Mouse (Mus musculus) macrophage (primary cell): ENCODE results near the gene Tmem53. TPM values are rescaled to one million over a fixed set of nuclear protein-coding genes. Genes with fewer than 3 reads are reported as not detected.

ENCODE experiments used
- H3K27ac ChIP-seq: fragments of 350-480 bp; formaldehyde crosslinking; 2 replicates; pipeline ENCODE4 v1.9.0; 2021
- H3K36me3 ChIP-seq: fragments of 350-480 bp; formaldehyde crosslinking; 2 replicates; pipeline ENCODE4 v1.9.0; 2021; ENCODE audit errors: inconsistent target
- H3K4me3 ChIP-seq: fragments of 350-480 bp; formaldehyde crosslinking; 2 replicates; pipeline ENCODE4 v1.9.0; 2021; ENCODE audit errors: inconsistent target
- H3K79me2 ChIP-seq: fragments of 350-480 bp; formaldehyde crosslinking; 2 replicates; pipeline ENCODE4 v1.9.0; 2021; ENCODE audit errors: inconsistent target
- WGBS: methylation state at CpG from one replicate; pipeline ENCODE4 v1.1.7; 2026; ENCODE audit warnings: inconsistent platforms; ENCODE audit not compliant: missing documents; 5-methylcytosine and 5-hydroxymethylcytosine counted together
- polyA plus RNA-seq: library from polyadenylated mRNA; stranded (reverse); fragments of 250-400 nt; gene quantifications from 3 replicates; pipeline ENCODE4 v1.2.4, GENCODE M21; 2018; ENCODE audit warnings: inconsistent platforms

The Tmem53 gene
- polyA plus RNA-seq, 1 experiment from 2014 or later = 0.20 TPM

- H3K27ac ChIP-seq = no peak overlapping the region
- H3K36me3 ChIP-seq = peaks cover 83% of the 10 kb centered on the region
- WGBS = 94% methylated on average over 17 of the region's 22 CpGs
- peaks cover 23% of the 10 kb centered on the region for H3K79me2 ChIP-seq
- H3K4me3 ChIP-seq = no peak overlapping the region
These were observed 31.8 kb downstream of the Tmem53 start for GRCm38 (mm10) chr4:117283271-117284191.

DNA sequence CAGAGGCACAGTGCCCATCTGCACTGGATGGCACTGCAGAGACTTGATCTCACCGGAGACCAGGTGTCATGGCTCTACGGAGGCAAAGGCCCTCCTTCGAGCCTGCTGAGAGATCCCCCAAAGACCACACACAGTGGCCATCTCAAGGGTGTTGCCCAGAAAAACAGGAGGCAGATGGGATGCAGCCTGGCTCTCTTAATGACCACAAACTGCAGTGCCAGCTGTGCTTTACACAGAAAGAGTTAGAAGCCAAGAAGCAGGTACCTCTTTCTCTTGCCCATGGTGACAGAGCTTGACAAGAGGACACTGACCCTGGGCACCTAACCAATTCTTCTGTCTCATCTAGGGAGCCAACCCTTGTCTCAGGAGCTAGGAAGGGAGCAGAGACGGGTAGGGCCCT, 32.6 kb downstream of the Tmem53 start:
- Histone ChIP-seq H3K27ac (no peak overlapping the region), H3K36me3 (peaks cover 75% of the 10 kb centered on the region), H3K4me3 (no peak overlapping the region), H3K79me2 (peaks cover 23% of the 10 kb centered on the region)
- WGBS = 89% methylated on average over 4 of the region's 4 CpGs

DNA sequence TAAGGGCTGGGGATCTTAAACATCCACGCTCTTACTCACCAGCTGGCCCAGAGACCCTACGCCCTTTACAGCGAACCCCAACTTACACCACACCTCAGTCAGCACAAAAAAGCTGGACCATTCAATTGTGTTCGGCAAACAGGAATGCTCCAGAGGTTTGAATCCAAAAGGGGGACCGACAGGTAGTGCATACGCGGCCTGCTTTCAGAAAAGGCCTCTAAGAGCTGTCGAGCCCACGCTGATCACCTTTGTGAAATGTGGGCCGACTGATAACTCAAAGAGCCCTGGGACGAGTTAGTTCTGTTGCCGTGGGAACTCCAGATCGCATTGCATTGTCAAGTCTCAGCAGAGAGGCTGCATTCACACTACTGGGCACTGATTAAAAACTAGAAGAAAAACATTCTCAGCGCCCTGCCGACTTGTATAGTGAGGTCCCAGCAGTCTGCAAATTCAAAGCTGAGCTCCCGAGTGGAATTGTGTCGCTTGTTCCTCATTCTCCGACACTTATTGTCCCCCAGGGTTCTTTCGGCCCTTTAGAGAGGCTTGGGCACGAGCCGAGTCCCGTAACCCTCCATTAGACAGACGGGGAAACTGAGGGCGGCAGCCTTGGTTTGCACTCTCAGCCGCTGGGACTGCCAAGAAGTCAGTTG, 36.7 kb downstream of the Tmem53 start:
- Histone ChIP-seq H3K27ac (peak overlapping the region; percentile 42), H3K79me2 (peaks cover 23% of the 10 kb centered on the region), H3K36me3 (peaks cover 38% of the 10 kb centered on the region), H3K4me3 (peak overlapping the region; percentile 54)
- 49% methylated on average over 24 of the region's 25 CpGs for WGBS

GRCm38 (mm10) chr4:117288927-117289801, 37.4 kb downstream of the Tmem53 start:
- H3K4me3 ChIP-seq = peak overlapping the region; percentile 54
- H3K36me3 ChIP-seq = peaks cover 31% of the 10 kb centered on the region
- peaks cover 23% of the 10 kb centered on the region for H3K79me2 ChIP-seq
- 1% methylated on average over 54 of the region's 80 CpGs for WGBS
- peak overlapping the region; percentile 42 for H3K27ac ChIP-seq

DNA sequence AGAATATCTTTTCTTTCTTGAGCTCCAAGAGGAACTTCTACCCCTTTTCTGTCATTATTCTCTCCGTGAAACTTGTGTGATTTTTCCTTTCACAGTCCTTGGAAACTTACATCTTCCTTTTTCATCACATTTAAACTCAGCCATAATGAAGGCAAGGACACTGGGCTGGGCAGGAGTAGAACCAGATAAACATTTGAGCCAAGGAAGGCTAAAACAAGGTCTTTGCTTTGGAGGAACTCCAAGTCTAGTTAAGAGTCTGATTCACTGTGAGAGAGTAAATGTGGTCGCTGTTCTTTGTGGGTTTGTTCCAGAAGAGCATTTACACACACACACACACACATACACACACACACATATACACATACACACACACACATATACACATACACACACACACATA, 39.9 kb downstream of the Tmem53 start:
- peaks cover 6% of the 10 kb centered on the region; the same call in 1 of the 2 replicates for H3K36me3 ChIP-seq
- H3K4me3 ChIP-seq = no peak overlapping the region
- 88% methylated on average over 2 of the region's 2 CpGs for WGBS
- H3K79me2 ChIP-seq = peaks cover 9% of the 10 kb centered on the region
- H3K27ac ChIP-seq = no peak overlapping the region

GRCm38 (mm10) chr4:117296849-117297593, 45.3 kb downstream of the Tmem53 start:
- Histone ChIP-seq H3K36me3 (no peaks in the 10 kb centered on the region), H3K79me2 (no peaks in the 10 kb centered on the region), H3K27ac (no peak overlapping the region), H3K4me3 (no peak overlapping the region)
- 97% methylated on average over 19 of the region's 19 CpGs for WGBS

- Histone ChIP-seq H3K36me3 (no peaks in the 10 kb centered on the region), H3K27ac (no peak overlapping the region), H3K79me2 (no peaks in the 10 kb centered on the region), H3K4me3 (no peak overlapping the region)
- 86% methylated on average over 9 of the region's 9 CpGs for WGBS
These were observed 46.1 kb downstream of the Tmem53 start for GRCm38 (mm10) chr4:117297819-117298218.

GRCm38 (mm10) chr4:117299921-117300320, 48.2 kb downstream of the Tmem53 start:
- Histone ChIP-seq H3K4me3 (no peak overlapping the region), H3K36me3 (no peaks in the 10 kb centered on the region), H3K79me2 (no peaks in the 10 kb centered on the region), H3K27ac (no peak overlapping the region)
- WGBS = 91% methylated on average over 10 of the region's 10 CpGs

- Histone ChIP-seq H3K4me3 (no peak overlapping the region), H3K36me3 (no peaks in the 10 kb centered on the region), H3K79me2 (no peaks in the 10 kb centered on the region), H3K27ac (no peak overlapping the region)
- 90% methylated on average over 14 of the region's 14 CpGs for WGBS
These were observed 50.5 kb downstream of the Tmem53 start for GRCm38 (mm10) chr4:117302027-117302806.

DNA sequence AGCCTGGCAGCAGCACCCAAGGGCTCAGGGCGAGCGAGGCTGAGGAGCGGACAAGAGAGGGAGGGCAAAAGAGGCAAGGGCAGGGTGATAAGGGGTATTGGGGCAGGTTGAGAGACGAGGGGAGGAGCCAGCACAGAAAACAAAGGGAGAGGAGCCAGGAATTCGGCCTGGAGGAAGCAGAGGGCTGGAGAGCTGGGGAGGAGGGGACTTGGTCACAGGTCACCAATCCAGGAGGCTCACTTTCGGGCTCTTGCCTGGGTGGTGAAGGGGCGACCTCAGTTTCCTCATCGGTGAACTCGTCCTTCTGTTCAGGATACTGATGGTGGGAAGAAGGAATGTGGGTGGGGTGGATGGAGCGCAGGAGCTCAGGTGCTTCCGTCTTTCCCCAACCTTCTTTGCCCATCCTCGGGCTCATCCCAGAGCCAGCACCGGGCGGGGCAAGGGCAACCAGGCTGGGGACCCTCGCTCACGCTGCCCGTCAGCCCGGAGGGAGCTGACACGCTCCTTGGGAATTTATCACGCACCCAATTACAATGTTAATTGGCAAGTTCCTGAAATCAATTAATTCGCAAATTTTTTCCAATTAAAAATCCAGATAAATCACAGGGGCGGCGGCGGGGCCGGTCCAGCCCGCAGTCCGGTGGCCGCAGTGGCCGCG, 52.0 kb downstream of the Tmem53 start:
- 92% methylated on average over 30 of the region's 30 CpGs for whole genome bisulfite sequencing
- Histone ChIP-seq H3K79me2 (no peaks in the 10 kb centered on the region), H3K36me3 (no peaks in the 10 kb centered on the region), H3K27ac (no peak overlapping the region), H3K4me3 (no peak overlapping the region)

DNA sequence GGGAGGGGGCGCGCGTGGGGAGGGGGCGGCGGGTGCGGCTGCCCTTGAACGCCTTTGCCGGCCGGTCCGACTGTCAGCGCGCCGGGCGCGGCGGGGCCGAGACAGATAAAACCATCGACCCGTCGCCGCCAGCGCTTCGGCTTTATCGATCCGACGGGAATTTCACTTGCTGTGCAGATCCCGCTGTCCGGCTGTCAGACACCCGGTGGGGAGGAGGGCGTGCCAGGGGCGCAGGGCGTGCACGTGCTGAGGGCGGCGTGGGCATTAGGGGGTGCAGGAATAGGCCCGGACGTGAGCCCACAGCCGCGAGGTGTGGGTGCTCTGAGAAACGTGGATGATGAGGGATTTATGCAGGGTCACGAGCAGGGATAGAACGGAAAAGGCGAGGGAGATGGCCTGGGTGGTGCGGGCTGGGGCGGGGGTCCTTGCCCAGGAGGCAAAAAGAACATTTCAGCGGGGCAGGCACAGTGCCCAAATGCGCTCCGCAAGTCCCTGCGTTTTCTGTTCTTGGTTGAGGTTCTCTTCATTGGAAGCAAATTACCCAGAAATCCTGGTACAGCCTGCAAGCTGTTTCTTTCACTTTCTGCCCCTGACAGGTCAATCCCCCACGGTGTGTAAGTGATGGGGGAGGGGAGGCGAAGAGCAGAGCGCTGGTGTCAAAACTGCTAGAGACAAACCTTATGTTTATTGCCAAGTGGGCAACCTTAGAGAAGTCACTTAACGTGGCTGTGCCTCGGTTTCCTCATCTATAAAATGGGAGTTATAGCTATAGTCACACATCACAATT, 52.7 kb downstream of the Tmem53 start:
- Histone ChIP-seq H3K36me3 (no peaks in the 10 kb centered on the region), H3K4me3 (no peak overlapping the region), H3K27ac (no peak overlapping the region), H3K79me2 (no peaks in the 10 kb centered on the region)
- 90% methylated on average over 51 of the region's 54 CpGs for WGBS

- 85% methylated on average over 7 of the region's 7 CpGs for WGBS
- Histone ChIP-seq H3K4me3 (no peak overlapping the region), H3K79me2 (no peaks in the 10 kb centered on the region), H3K27ac (no peak overlapping the region), H3K36me3 (no peaks in the 10 kb centered on the region)
These were observed 53.7 kb downstream of the Tmem53 start for GRCm38 (mm10) chr4:117305461-117305860.
